Mouse (Mus musculus): ENCODE measurements at regions not wholly inside any gene's neighbourhood (a gene's known extent, or its start where the extent isn't known, plus 50 kb on each side); places are given as distances from the start of the nearest gene placed in this dataset.

GRCm38 (mm10) chr2:160208295-160208694, 125.7 kb downstream of the Gm826 start:
- no peak overlapping the region for H3K27ac ChIP-seq (ENCODE audit: insufficient read depth, low read depth)
- no peaks in the 10 kb centered on the region for H3K79me2 ChIP-seq (replicated peaks; ENCODE audit: control insufficient read depth, extremely low read depth, insufficient read depth, poor library complexity, severe bottlenecking)
- in situ Hi-C loops (cut with MboI; ENCODE audit: low pct_ligation_motif_present, low pct_unique_long_range_greater_than_20kb, low sequenced_read_pairs), result loop anchor here (25.0 kb wide), 1 partner anchor 379 kb away; no protein-coding TSS in a partner anchor
- DNase-seq (ENCODE audit: extremely low read depth), result no peak
- no peak overlapping the region for H3K4me3 ChIP-seq (replicated peaks in 1 of 3; ENCODE audit: low read depth in 2 of 3, low read length in 2 of 3, poor library complexity in 1 of 3)
- H3K9ac ChIP-seq (ENCODE audit: insufficient read depth, low read depth), result no peak overlapping the region
- no peaks in the 10 kb centered on the region for H3K36me3 ChIP-seq (replicated peaks in 1 of 2; ENCODE audit: control insufficient read depth in 1 of 2, insufficient read depth in 1 of 2, low read length in 1 of 2)
- H3K27me3 ChIP-seq (replicated peaks), result no peaks in the 10 kb centered on the region
- H3K9me3 ChIP-seq (replicated peaks; ENCODE audit: low read length), result no peaks in the 10 kb centered on the region
- dilution Hi-C loops (cut with MboI; ENCODE audit: extremely low pct_ligation_motif_present, extremely low pct_unique_long_range_greater_than_20kb, low sequenced_read_pairs), result no loop called here
- no peak for TF ChIP-seq SMC3 (IDR thresholded peaks at IDR 0.05; ENCODE audit: low read depth, low read length)
- TF ChIP-seq MXI1 (IDR thresholded peaks at IDR 0.05; ENCODE audit: low read depth, low read length), result no peak
- H3K4me1 ChIP-seq (ENCODE audit: control insufficient read depth in 1 of 2, insufficient read depth in 2 of 2), result peaks cover 6 to 29% of the 10 kb centered on the region in 2 experiments; a peak in 3 of 4 replicates
- H3K4me2 ChIP-seq (ENCODE audit: insufficient read depth, low read depth, poor library complexity, severe bottlenecking), result no peak overlapping the region

GRCm38 (mm10) chr2:160207226-160207625, 126.7 kb downstream of the Gm826 start:
- no peaks in the 10 kb centered on the region for H3K27me3 ChIP-seq (replicated peaks)
- no peak overlapping the region for H3K4me3 ChIP-seq (replicated peaks in 1 of 3; ENCODE audit: low read depth in 2 of 3, low read length in 2 of 3, poor library complexity in 1 of 3)
- no peaks in the 10 kb centered on the region for H3K36me3 ChIP-seq (replicated peaks in 1 of 2; ENCODE audit: control insufficient read depth in 1 of 2, insufficient read depth in 1 of 2, low read length in 1 of 2)
- dilution Hi-C loops (cut with MboI; ENCODE audit: extremely low pct_ligation_motif_present, extremely low pct_unique_long_range_greater_than_20kb, low sequenced_read_pairs), result no loop called here
- no peak overlapping the region for H3K9ac ChIP-seq (ENCODE audit: insufficient read depth, low read depth)
- DNase-seq (ENCODE audit: extremely low read depth), result no peak
- H3K79me2 ChIP-seq (replicated peaks; ENCODE audit: control insufficient read depth, extremely low read depth, insufficient read depth, poor library complexity, severe bottlenecking), result no peaks in the 10 kb centered on the region
- TF ChIP-seq SMC3 (IDR thresholded peaks at IDR 0.05; ENCODE audit: low read depth, low read length) (peak; percentile 47), MAZ (IDR thresholded peaks at IDR 0.05; ENCODE audit: low read depth, low read length) (no peak), CTCF (conservative IDR thresholded peaks at IDR 0.05 in 1 of 2, IDR thresholded peaks at IDR 0.05 in 1 of 2; ENCODE audit: low read depth in 2 of 2, low read length in 2 of 2) (peak in 1 of 2 experiments; percentile 46; a peak in 2 of 4 replicates), CHD1 (IDR thresholded peaks at IDR 0.05; ENCODE audit: low read depth, low read length) (no peak), RAD21 (IDR thresholded peaks at IDR 0.05; ENCODE audit: low read depth, low read length) (peak; percentile 46)
- H3K9me3 ChIP-seq (replicated peaks; ENCODE audit: low read length), result no peaks in the 10 kb centered on the region
- no peak overlapping the region for H3K27ac ChIP-seq (ENCODE audit: insufficient read depth, low read depth)
- H3K4me2 ChIP-seq (ENCODE audit: insufficient read depth, low read depth, poor library complexity, severe bottlenecking), result no peak overlapping the region
- peaks cover 6 to 26% of the 10 kb centered on the region in 2 experiments; a peak in 3 of 4 replicates for H3K4me1 ChIP-seq (ENCODE audit: control insufficient read depth in 1 of 2, insufficient read depth in 2 of 2)
- in situ Hi-C loops (cut with MboI; ENCODE audit: low pct_ligation_motif_present, low pct_unique_long_range_greater_than_20kb, low sequenced_read_pairs), result loop anchor here (25.0 kb wide), 1 partner anchor 380 kb away; no protein-coding TSS in a partner anchor

GRCm38 (mm10) chr2:160192661-160193060, 141.3 kb downstream of the Gm826 start:
- no peak for DNase-seq (ENCODE audit: extremely low read depth)
- Histone ChIP-seq H3K9ac (ENCODE audit: insufficient read depth, low read depth) (no peak overlapping the region), H3K36me3 (replicated peaks in 1 of 2; ENCODE audit: control insufficient read depth in 1 of 2, insufficient read depth in 1 of 2, low read length in 1 of 2) (no peaks in the 10 kb centered on the region), H3K79me2 (replicated peaks; ENCODE audit: control insufficient read depth, extremely low read depth, insufficient read depth, poor library complexity, severe bottlenecking) (no peaks in the 10 kb centered on the region), H3K4me1 (ENCODE audit: control insufficient read depth in 1 of 2, insufficient read depth in 2 of 2) (no peaks in the 10 kb centered on the region), H3K9me3 (replicated peaks; ENCODE audit: low read length) (no peaks in the 10 kb centered on the region), H3K27ac (ENCODE audit: insufficient read depth, low read depth) (no peak overlapping the region), H3K4me2 (ENCODE audit: insufficient read depth, low read depth, poor library complexity, severe bottlenecking) (no peak overlapping the region), H3K27me3 (replicated peaks) (no peaks in the 10 kb centered on the region), H3K4me3 (replicated peaks in 1 of 3; ENCODE audit: low read depth in 2 of 3, low read length in 2 of 3, poor library complexity in 1 of 3) (no peak overlapping the region)
- dilution Hi-C loops (cut with MboI; ENCODE audit: extremely low pct_ligation_motif_present, extremely low pct_unique_long_range_greater_than_20kb, low sequenced_read_pairs) (no loop called here), in situ Hi-C loops (cut with MboI; ENCODE audit: low pct_ligation_motif_present, low pct_unique_long_range_greater_than_20kb, low sequenced_read_pairs) (no loop called here)
- TF ChIP-seq E2F4 (IDR thresholded peaks at IDR 0.05; ENCODE audit: insufficient replicate concordance, low read depth, low read length), result no peak
- TF ChIP-seq ZKSCAN1 (IDR thresholded peaks at IDR 0.05; ENCODE audit: borderline replicate concordance, low read depth, low read length), result no peak
- no peak for TF ChIP-seq JUN (IDR thresholded peaks at IDR 0.05; ENCODE audit: insufficient read depth, low read depth, low read length)
- no peak for TF ChIP-seq CHD1 (IDR thresholded peaks at IDR 0.05; ENCODE audit: low read depth, low read length)
- no peak for TF ChIP-seq ZC3H11A (IDR thresholded peaks at IDR 0.05; ENCODE audit: low read depth, low read length)
- no peak for TF ChIP-seq ZNF384 (IDR thresholded peaks at IDR 0.05; ENCODE audit: low read depth, low read length)
- no peak for TF ChIP-seq USF2 (conservative IDR thresholded peaks at IDR 0.05; ENCODE audit: low read depth, low read length)
- TF ChIP-seq MYC (IDR thresholded peaks at IDR 0.05; ENCODE audit: low read depth, low read length), result no peak
- no peak for TF ChIP-seq TCF12 (IDR thresholded peaks at IDR 0.05; ENCODE audit: low read depth, low read length)
- no peak for TF ChIP-seq MXI1 (IDR thresholded peaks at IDR 0.05; ENCODE audit: low read depth, low read length)
- TF ChIP-seq PAX5 (IDR thresholded peaks at IDR 0.05; ENCODE audit: low read length), result no peak
- TF ChIP-seq ZMIZ1 (IDR thresholded peaks at IDR 0.05; ENCODE audit: low read depth, low read length), result no peak
- no peak for TF ChIP-seq MAZ (IDR thresholded peaks at IDR 0.05; ENCODE audit: low read depth, low read length)
- TF ChIP-seq IRF4 (IDR thresholded peaks at IDR 0.05; ENCODE audit: low read depth, low read length), result no peak
- TF ChIP-seq GABPA (IDR thresholded peaks at IDR 0.05; ENCODE audit: insufficient replicate concordance, low read depth, low read length), result no peak
- TF ChIP-seq CHD2 (IDR thresholded peaks at IDR 0.05; ENCODE audit: low read length), result no peak
- TF ChIP-seq KAT2A (IDR thresholded peaks at IDR 0.05; ENCODE audit: insufficient replicate concordance, low read length), result no peak
- TF ChIP-seq JUND (conservative IDR thresholded peaks at IDR 0.05; ENCODE audit: low read depth, low read length), result no peak
